In genomic region chr5:28970404-28970803, GRCm38 (mm10) we compare ENCODE assay signal across 23 mouse cellular contexts.
A peak's percentile ranks its signal among the peaks of the same experiment; 100 is the strongest.
DNase-seq lines count a peak whose midpoint lies in the region; ATAC-seq and TF ChIP-seq lines count a peak whose summit lies in the region.
"Had no signal": no experiment of that assay in that cellular context is flagged by ENCODE, and none has a peak within 500 bp of the region (broad histone marks: within the 10 kb centered on the region; RNA-seq: fewer than 3 reads in every experiment).

No protein-coding gene starts in this region.

- no peak overlapping the region for H3K27ac ChIP-seq in CH12.LX (ENCODE audit: insufficient read depth, low read depth)
- H3K27ac ChIP-seq in ES-E14 (ENCODE audit: insufficient read depth, low read depth, low read length, poor library complexity, severe bottlenecking): no peak overlapping the region
- H3K27ac ChIP-seq in MEL (ENCODE audit: control insufficient read depth, low read depth, low read length): no peak overlapping the region

- H3K9ac ChIP-seq in CH12.LX (ENCODE audit: insufficient read depth, low read depth) (no peak overlapping the region), ES-E14 (ENCODE audit: insufficient read depth, low read depth, low read length, poor library complexity, severe bottlenecking) (no peak overlapping the region), MEL (ENCODE audit: control insufficient read depth, low read depth, low read length, poor library complexity, severe bottlenecking) (no peak overlapping the region)

- ATAC-seq in megakaryocyte, adult 5-6 weeks (ENCODE audit: poor library complexity, severe bottlenecking): no peak
- ATAC-seq: activated CD4-positive, CD25-positive, alpha-beta regulatory T cell, adult 4 months; CD4-positive, CD25-positive, alpha-beta regulatory T cell, adult 4 months; Patski had no signal

- H3K27me3 ChIP-seq in CH12.LX (replicated peaks): no peaks in the 10 kb centered on the region
- no peaks in the 10 kb centered on the region for H3K27me3 ChIP-seq in MEL (ENCODE audit: control insufficient read depth in 1 of 2, insufficient read depth in 2 of 2, low read length in 2 of 2)

- H3K4me2 ChIP-seq in CH12.LX (ENCODE audit: insufficient read depth, low read depth, poor library complexity, severe bottlenecking): no peak overlapping the region

- H3K79me2 ChIP-seq in CH12.LX (replicated peaks; ENCODE audit: control insufficient read depth, extremely low read depth, insufficient read depth, poor library complexity, severe bottlenecking) (no peaks in the 10 kb centered on the region), MEL (ENCODE audit: control insufficient read depth, insufficient read depth, low read length, poor library complexity) (no peaks in the 10 kb centered on the region)

- no peaks in the 10 kb centered on the region for H3K4me1 ChIP-seq in CH12.LX (ENCODE audit: control insufficient read depth in 1 of 2, insufficient read depth in 2 of 2)
- no peaks in the 10 kb centered on the region for H3K4me1 ChIP-seq in ES-E14 (ENCODE audit: control insufficient read depth in 2 of 2, insufficient read depth in 2 of 2, low read length in 2 of 2, poor library complexity in 1 of 2)
- no peaks in the 10 kb centered on the region for H3K4me1 ChIP-seq in MEL (ENCODE audit: control insufficient read depth in 1 of 2, insufficient read depth in 2 of 2, low read length in 2 of 2)

- intact Hi-C loops in gastrocnemius, postnatal 14 days (cut with DNase I; ENCODE audit: low total_unique reads): no loop called here

- in situ Hi-C loops in CH12.LX (cut with MboI; ENCODE audit: low pct_ligation_motif_present, low pct_unique_long_range_greater_than_20kb, low sequenced_read_pairs) (no loop called here), ES-E14 (cut with MboI; ENCODE audit: low sequenced_read_pairs in 2 of 2, unreplicated experiment in 2 of 2) (no loop called here)

- TF ChIP-seq CTCF in CH12.LX (conservative IDR thresholded peaks at IDR 0.05 in 1 of 2, IDR thresholded peaks at IDR 0.05 in 1 of 2; ENCODE audit: low read depth in 2 of 2, low read length in 2 of 2): no peak
- TF ChIP-seq CTCF in MEL (IDR thresholded peaks at IDR 0.05 in 2 of 3, conservative IDR thresholded peaks at IDR 0.05 in 1 of 3; ENCODE audit: control insufficient read depth in 1 of 3, insufficient read depth in 1 of 3, low read depth in 2 of 3, low read length in 3 of 3, poor library complexity in 1 of 3, severe bottlenecking in 1 of 3): no peak

- no peak for DNase-seq in CH12.LX (ENCODE audit: extremely low read depth)
- DNase-seq in ES-E14 (ENCODE audit: low read depth, low spot score): no peak
- no peak for DNase-seq in MEL (ENCODE audit: low read depth, low spot score)
- no peak for DNase-seq in gastrocnemius, postnatal 14 days
- DNase-seq in gastrocnemius, adult 8-10 months (ENCODE audit: low spot score in 2 of 2): no peak
- DNase-seq: adrenal gland, adult 2 months; adrenal gland, adult 8-10 months; adrenal gland, postnatal 10 days; adrenal gland, postnatal 14 days; adrenal gland, postnatal 25 days; adrenal gland, postnatal 36 days; B cell, adult 2 months; cerebellum, adult 11 months; cerebellum, adult 11-12 months; cerebellum, adult 18-20 months; cerebellum, adult 2 months; cerebellum, adult 8-10 months; cerebellum, adult 9-10 months had no signal

- H3K9me3 ChIP-seq in CH12.LX (replicated peaks; ENCODE audit: low read length) (no peaks in the 10 kb centered on the region), ES-E14 (ENCODE audit: control insufficient read depth, insufficient read depth, low read depth, low read length) (no peaks in the 10 kb centered on the region), MEL (replicated peaks; ENCODE audit: insufficient read depth, low read length) (no peaks in the 10 kb centered on the region)
- H3K9me3 ChIP-seq: G1E had no signal

- H3K36me3 ChIP-seq in CH12.LX (replicated peaks in 1 of 2; ENCODE audit: control insufficient read depth in 1 of 2, insufficient read depth in 1 of 2, low read length in 1 of 2): no peaks in the 10 kb centered on the region
- no peaks in the 10 kb centered on the region for H3K36me3 ChIP-seq in ES-E14 (ENCODE audit: control insufficient read depth, insufficient read depth, low read length, poor library complexity, severe bottlenecking)
- no peaks in the 10 kb centered on the region for H3K36me3 ChIP-seq in MEL (ENCODE audit: control insufficient read depth in 1 of 2, insufficient read depth in 2 of 2, low read length in 2 of 2)
- H3K36me3 ChIP-seq: G1E had no signal

- TF ChIP-seq EP300 in CH12.LX (IDR thresholded peaks at IDR 0.05; ENCODE audit: low read length) (no peak), MEL (IDR thresholded peaks at IDR 0.05; ENCODE audit: low read depth in 1 of 2, low read length in 2 of 2) (no peak)

- TF ChIP-seq RAD21 in CH12.LX (IDR thresholded peaks at IDR 0.05; ENCODE audit: low read depth, low read length) (no peak), MEL (IDR thresholded peaks at IDR 0.05; ENCODE audit: low read depth, low read length) (no peak)

- no peak for TF ChIP-seq POLR2A in CH12.LX (IDR thresholded peaks at IDR 0.05; ENCODE audit: low read depth, low read length)
- no peak for TF ChIP-seq POLR2A in MEL (IDR thresholded peaks at IDR 0.05; ENCODE audit: control insufficient read depth in 1 of 2, insufficient read depth in 1 of 2, low read depth in 1 of 2, low read length in 2 of 2, poor library complexity in 1 of 2)

- H3K4me3 ChIP-seq in CH12.LX (replicated peaks in 1 of 3; ENCODE audit: low read depth in 2 of 3, low read length in 2 of 3, poor library complexity in 1 of 3) (no peak overlapping the region), ES-E14 (ENCODE audit: insufficient read depth in 1 of 2, low read depth in 1 of 2, low read length in 2 of 2, poor library complexity in 1 of 2, severe bottlenecking in 1 of 2) (no peak overlapping the region), MEL (ENCODE audit: control insufficient read depth in 1 of 2, insufficient read depth in 1 of 2, low read depth in 2 of 2, low read length in 2 of 2) (no peak overlapping the region)

- dilution Hi-C loops in CH12.LX (cut with MboI; ENCODE audit: extremely low pct_ligation_motif_present, extremely low pct_unique_long_range_greater_than_20kb, low sequenced_read_pairs): no loop called here

TF ChIP-seq in CH12.LX, 34 proteins besides CTCF, POLR2A, EP300 and RAD21:
- TF ChIP-seq NRF1 (IDR thresholded peaks at IDR 0.05; ENCODE audit: low read depth, low read length): no peak
- peak; percentile 91 for TF ChIP-seq MAFK (IDR thresholded peaks at IDR 0.05; ENCODE audit: insufficient replicate concordance, low read length)

TF ChIP-seq in ES-E14, 5 proteins besides CTCF, POLR2A, EP300 and RAD21:
- no peak for TF ChIP-seq HCFC1 (IDR thresholded peaks at IDR 0.05; ENCODE audit: borderline replicate concordance, insufficient read depth, low read length)
- no peak for TF ChIP-seq CHD2 (IDR thresholded peaks at IDR 0.05; ENCODE audit: low read depth, low read length)
- no peak for TF ChIP-seq ZNF384 (IDR thresholded peaks at IDR 0.05; ENCODE audit: low read depth, low read length)
- peak; percentile 92 for TF ChIP-seq MAFK (IDR thresholded peaks at IDR 0.05; ENCODE audit: insufficient read depth, low read depth, low read length)
- TF ChIP-seq ZC3H11A (IDR thresholded peaks at IDR 0.05; ENCODE audit: borderline replicate concordance, low read depth, low read length): no peak

TF ChIP-seq in MEL, 35 proteins besides CTCF, POLR2A, EP300 and RAD21:
- no peak for TF ChIP-seq MAZ (IDR thresholded peaks at IDR 0.05; ENCODE audit: low read depth, low read length)
- TF ChIP-seq MAFK (IDR thresholded peaks at IDR 0.05; ENCODE audit: borderline replicate concordance, low read depth, low read length): peak; percentile 72; the same call in 1 of the 2 replicates
TF ChIP-seq in MEL: peak in this region for 1.

Comparison
In these comparisons a context has a peak if more than half of its experiments do, and no peak if none do; other contexts are left out.
1. Of the 35 proteins assayed by ChIP-seq in both MEL and CH12.LX: peak only in MEL: none; only in CH12.LX: none; in both: MAFK; in neither: 34.